Mouse (Mus musculus): ENCODE data around the gene Myzap.

DNA sequence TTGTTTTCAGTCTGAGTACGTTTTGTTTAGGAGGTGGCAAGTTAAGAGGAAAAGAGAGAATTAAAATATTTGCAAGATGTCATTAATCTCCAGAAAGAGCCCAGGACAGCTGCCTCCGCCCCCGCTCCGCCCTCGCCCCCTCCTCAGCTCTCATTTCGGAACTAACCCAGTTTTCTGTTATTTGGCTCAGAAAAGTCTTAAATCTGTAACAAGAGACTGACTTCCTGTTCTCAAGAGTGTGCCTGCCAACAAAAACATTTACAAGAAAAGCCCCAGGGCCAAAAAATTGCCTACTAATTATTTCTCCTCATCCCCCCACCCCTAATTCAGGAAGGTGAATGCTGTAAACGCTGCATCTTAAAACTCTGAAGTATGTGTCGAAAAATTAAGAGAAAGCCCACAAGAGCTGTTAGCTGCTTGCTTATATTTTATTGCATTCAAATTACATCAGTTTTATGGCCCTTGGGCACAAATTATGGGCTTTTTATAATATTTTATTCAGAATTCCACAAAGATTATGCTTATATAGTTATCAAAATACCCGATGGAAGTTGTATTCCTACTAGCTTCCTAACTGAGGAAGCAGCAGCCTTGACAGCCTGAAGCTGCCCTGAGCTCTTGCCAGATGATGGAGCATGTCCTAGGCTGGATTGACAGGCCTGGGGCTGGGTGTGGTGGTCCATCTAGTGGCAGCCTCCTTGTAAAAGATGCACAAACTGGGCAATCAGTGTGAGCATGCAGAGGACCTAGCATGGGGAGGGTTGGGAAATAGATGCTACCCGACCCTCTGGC lies 93.6 kb downstream of the Myzap start:
- no peak for TF ChIP-seq CTCF (IDR thresholded peaks at IDR 0.05; ENCODE audit: low read depth, low read length)
- no peak for TF ChIP-seq POLR2A (IDR thresholded peaks at IDR 0.05; ENCODE audit: borderline replicate concordance, low read depth, low read length)

Data from bone marrow macrophage, adult 2 months (primary cell).